Mouse (Mus musculus) limb, embryonic 13.5 days (tissue): ENCODE results near the gene Cdh24. TPM values are rescaled to one million over a fixed set of nuclear protein-coding genes. Genes with fewer than 3 reads are reported as not detected.

ENCODE experiments used
- ATAC-seq: fragments of 200-750 bp; cut with Nextera tagmentation; 2 replicates; pipeline ENCODE4 v1.8.0; 2017; ENCODE audit warnings: low read depth, moderate number of reproducible peaks, moderate TSS enrichment; ENCODE audit not compliant: low FRiP score
- H3K27ac ChIP-seq: fragments of 300-500 bp; sonication (generic); 2 replicates; pipeline ENCODE4 v1.5.1; 2015; ENCODE audit warnings: inconsistent platforms, mild to moderate bottlenecking, moderate library complexity
- H3K27me3 ChIP-seq: fragments of 300-500 bp; sonication (generic); 2 replicates; pipeline ENCODE4 v1.6.1; 2015; ENCODE audit warnings: mild to moderate bottlenecking, inconsistent platforms
- H3K36me3 ChIP-seq: fragments of 300-500 bp; sonication (generic); 2 replicates; pipeline ENCODE4 v1.6.1; 2015; ENCODE audit warnings: inconsistent platforms, mild to moderate bottlenecking, moderate library complexity
- H3K4me1 ChIP-seq: fragments of 300-500 bp; sonication (generic); 2 replicates; pipeline ENCODE4 v1.6.1; 2015; ENCODE audit warnings: inconsistent platforms
- H3K4me2 ChIP-seq: fragments of 300-500 bp; sonication (generic); replicated peaks from 2 replicates; pipeline ENCODE4 v1.6.1; 2015; ENCODE audit warnings: inconsistent platforms, mild to moderate bottlenecking, moderate library complexity
- H3K4me3 ChIP-seq: fragments of 300-500 bp; sonication (generic); 2 replicates; pipeline ENCODE4 v1.5.1; 2015; ENCODE audit warnings: moderate library complexity, mild to moderate bottlenecking, inconsistent platforms
- H3K9ac ChIP-seq: fragments of 300-500 bp; sonication (generic); 2 replicates; pipeline ENCODE4 v1.6.1; 2015; ENCODE audit warnings: mild to moderate bottlenecking, inconsistent platforms
- H3K9me3 ChIP-seq: fragments of 300-500 bp; sonication (generic); 2 replicates; pipeline ENCODE4 v1.6.1; 2016; ENCODE audit warnings: inconsistent platforms
- WGBS: fragments of 180-500 bp; shearing (Covaris S2); methylation state at CpG from one replicate; pipeline ENCODE4 v1.1.7; 2015; 5-methylcytosine and 5-hydroxymethylcytosine counted together
- microRNA counts: library from miRNA; unstranded; fragments of <30 nt; microRNA quantifications from one replicate; lab custom pipeline; 2016
- microRNA-seq: library from miRNA; unstranded; fragments of <30 nt; microRNA quantifications from one replicate; pipeline ENCODE4, GENCODE M21; 2016
- polyA plus RNA-seq: library from polyadenylated mRNA; unstranded; fragments of >200 nt; fragmentation: Nextera tagmentation; extraction: Ambion mirVana; gene quantifications from 2 replicates; pipeline ENCODE4 v1.2.1, GENCODE M21; 2015

The Cdh24 gene
- polyA plus RNA-seq, 1 experiment from 2014 or later = 8.2 TPM

DNA sequence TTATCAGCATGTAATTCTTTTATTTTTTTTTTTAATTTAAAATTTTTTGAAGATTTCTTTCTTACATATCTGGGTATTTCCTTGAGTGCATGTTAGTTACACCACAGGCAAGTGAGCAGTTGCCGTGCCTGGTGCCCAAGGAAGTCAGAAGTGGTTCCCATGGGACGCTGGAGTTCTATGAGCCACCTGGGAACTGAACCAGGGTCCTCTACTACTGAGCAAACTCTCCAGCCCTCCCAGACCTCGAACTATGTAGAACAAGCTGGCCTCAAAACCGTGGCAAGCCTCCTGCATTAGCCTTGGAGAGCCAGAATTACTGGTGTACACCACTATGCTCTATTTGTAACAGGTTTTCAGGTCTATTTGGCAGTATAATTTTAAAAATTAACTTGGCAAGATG, 38.6 kb downstream of the Cdh24 start:
- Histone ChIP-seq H3K4me1 (peaks cover 17% of the 10 kb centered on the region), H3K36me3 (peaks cover 13% of the 10 kb centered on the region), H3K27ac (peak overlapping the region; percentile 94), H3K4me3 (peak overlapping the region; percentile 65), H3K9ac (peak overlapping the region; percentile 83), H3K9me3 (no peaks in the 10 kb centered on the region), H3K27me3 (no peaks in the 10 kb centered on the region), H3K4me2 (peak overlapping the region; percentile 57)
- ATAC-seq = no peak
- 38% methylated on average over 4 of the region's 4 CpGs for WGBS

- no peak for ATAC-seq
- 66% methylated on average over 2 of the region's 2 CpGs for WGBS
- no peaks in the 10 kb centered on the region for H3K27me3 ChIP-seq
Observed at GRCm38 (mm10) chr14:54601601-54602000, 39.6 kb downstream of the Cdh24 start.

DNA sequence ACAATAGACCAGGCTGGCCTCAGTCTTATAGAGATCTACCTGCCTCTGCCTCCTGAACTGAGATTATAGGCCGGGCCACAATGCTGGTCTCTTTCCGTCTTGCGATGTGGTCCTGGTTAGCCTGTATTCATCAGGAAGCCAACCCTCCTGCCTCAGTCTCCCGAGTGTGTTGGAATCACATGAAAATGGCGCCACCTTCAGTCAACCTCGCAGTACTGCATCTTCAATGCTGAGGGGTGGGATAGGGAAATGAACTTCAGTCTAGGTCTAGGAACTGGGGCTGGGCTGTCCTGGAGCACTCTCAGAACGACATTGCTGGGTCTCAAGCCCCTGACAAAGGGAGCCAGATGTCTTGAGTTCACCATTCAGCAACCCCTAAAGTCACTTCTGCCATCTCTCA, 44.1 kb downstream of the Cdh24 start:
- 74% methylated on average over 7 of the region's 7 CpGs for WGBS
- H3K9ac ChIP-seq = no peak overlapping the region
- H3K36me3 ChIP-seq = peaks cover 38% of the 10 kb centered on the region
- peaks cover 10% of the 10 kb centered on the region for H3K4me1 ChIP-seq
- no peak overlapping the region for H3K4me2 ChIP-seq
- H3K27me3 ChIP-seq = no peaks in the 10 kb centered on the region
- no peak overlapping the region for H3K4me3 ChIP-seq
- no peaks in the 10 kb centered on the region for H3K9me3 ChIP-seq
- no peak for ATAC-seq
- no peak overlapping the region for H3K27ac ChIP-seq

More at GRCm38 (mm10) chr14:54601601-54602000, 39.6 kb downstream of the Cdh24 start:
- Histone ChIP-seq H3K36me3 (peaks cover 18% of the 10 kb centered on the region), H3K27ac (no peak overlapping the region), H3K4me1 (peaks cover 17% of the 10 kb centered on the region), H3K4me2 (no peak overlapping the region), H3K9ac (no peak overlapping the region), H3K9me3 (no peaks in the 10 kb centered on the region), H3K4me3 (no peak overlapping the region)

DNA sequence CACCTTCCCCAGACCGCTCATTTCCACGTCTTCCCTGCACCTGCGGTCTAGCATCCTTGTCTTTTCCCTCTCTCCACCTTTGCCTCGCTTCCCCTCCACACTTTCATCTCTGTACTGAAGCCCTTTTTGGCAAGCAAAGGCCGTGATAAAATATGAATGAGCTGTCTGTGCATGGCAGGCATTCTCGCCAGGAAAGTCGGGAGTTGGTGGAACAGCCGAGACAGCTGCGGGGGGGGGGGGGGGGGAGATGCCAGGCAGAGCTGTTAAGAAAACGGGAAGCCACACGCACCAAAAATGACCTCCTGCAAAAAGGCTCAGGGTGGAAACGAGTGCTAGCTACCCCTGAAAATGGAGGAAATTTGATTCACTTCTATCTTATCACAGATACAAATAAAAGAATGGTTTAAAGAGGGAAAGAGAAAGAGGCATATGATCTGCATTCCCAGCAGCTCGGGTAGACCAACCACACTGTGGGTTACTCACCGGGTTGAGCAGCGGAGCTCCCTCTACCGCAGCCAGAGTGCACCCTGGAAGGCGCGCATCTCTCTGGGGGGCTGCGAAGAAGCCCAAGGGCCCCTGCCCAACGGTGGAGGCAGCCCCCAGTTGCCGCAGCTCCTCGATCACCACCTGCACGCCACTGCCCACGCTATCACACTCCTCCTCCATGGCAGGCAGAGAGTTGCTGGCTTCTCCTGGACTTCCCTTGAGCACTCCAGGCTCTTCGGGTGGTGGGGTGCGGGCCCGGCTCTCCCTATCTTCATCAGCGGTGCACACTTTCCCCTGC, 46.3 kb downstream of the Cdh24 start:
- Histone ChIP-seq H3K27me3 (no peaks in the 10 kb centered on the region), H3K36me3 (peaks cover 49% of the 10 kb centered on the region), H3K9me3 (no peaks in the 10 kb centered on the region), H3K9ac (no peak overlapping the region), H3K4me3 (no peak overlapping the region), H3K27ac (no peak overlapping the region), H3K4me1 (peaks cover 10% of the 10 kb centered on the region), H3K4me2 (no peak overlapping the region; the same call in 1 of the 2 replicates)
- WGBS = 70% methylated on average over 28 of the region's 28 CpGs
- ATAC-seq = no peak

- WGBS = 95% methylated on average over 3 of the region's 3 CpGs
- no peak overlapping the region for H3K4me3 ChIP-seq
- H3K27ac ChIP-seq = no peak overlapping the region
- H3K9ac ChIP-seq = no peak overlapping the region
- peaks cover 41% of the 10 kb centered on the region for H3K36me3 ChIP-seq
- ATAC-seq = no peak
- no peaks in the 10 kb centered on the region for H3K9me3 ChIP-seq
- H3K27me3 ChIP-seq = no peaks in the 10 kb centered on the region
- H3K4me2 ChIP-seq = no peak overlapping the region
- peaks cover 10% of the 10 kb centered on the region for H3K4me1 ChIP-seq
Observed at GRCm38 (mm10) chr14:54594055-54594454, 47.1 kb downstream of the Cdh24 start.

DNA sequence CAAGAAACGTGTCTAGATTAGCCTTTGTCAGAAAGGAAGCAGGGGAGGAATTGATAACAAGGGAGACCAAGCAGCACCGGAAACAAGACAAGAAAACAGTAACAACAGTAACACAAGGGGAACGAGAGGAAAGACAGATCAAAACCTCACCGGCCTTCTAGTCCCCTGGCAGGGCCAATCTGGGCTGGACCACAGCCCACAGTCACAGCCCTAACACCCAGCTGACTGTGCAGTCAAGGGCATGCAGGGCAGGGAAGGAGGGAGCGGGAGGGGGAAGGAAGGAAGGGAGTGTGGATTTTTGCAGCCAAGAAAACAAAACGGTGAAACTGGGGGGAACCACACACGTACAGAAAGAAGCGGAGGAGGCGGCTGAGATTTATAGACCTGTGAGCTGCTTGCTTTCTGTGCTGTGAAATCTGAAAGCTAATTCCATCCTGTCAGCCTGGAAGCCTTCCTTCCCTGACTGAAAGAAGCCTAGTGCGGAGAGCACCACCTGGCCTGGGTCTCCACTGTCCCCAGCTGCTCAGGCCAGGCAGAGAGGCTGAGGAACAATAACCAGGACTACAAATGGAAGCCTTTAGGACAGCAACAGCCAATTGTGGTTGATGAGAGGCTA, 48.7 kb downstream of the Cdh24 start:
- H3K9ac ChIP-seq = peak overlapping the region; percentile 36; the same call in 1 of the 2 replicates
- no peaks in the 10 kb centered on the region for H3K9me3 ChIP-seq
- no peak overlapping the region; the same call in 1 of the 2 replicates for H3K27ac ChIP-seq
- WGBS = 54% methylated on average over 10 of the region's 10 CpGs
- peaks cover 10% of the 10 kb centered on the region for H3K4me1 ChIP-seq
- no peak overlapping the region for H3K4me3 ChIP-seq
- H3K36me3 ChIP-seq = peaks cover 37% of the 10 kb centered on the region
- H3K27me3 ChIP-seq = no peaks in the 10 kb centered on the region
- no peak for ATAC-seq
- H3K4me2 ChIP-seq = no peak overlapping the region

DNA sequence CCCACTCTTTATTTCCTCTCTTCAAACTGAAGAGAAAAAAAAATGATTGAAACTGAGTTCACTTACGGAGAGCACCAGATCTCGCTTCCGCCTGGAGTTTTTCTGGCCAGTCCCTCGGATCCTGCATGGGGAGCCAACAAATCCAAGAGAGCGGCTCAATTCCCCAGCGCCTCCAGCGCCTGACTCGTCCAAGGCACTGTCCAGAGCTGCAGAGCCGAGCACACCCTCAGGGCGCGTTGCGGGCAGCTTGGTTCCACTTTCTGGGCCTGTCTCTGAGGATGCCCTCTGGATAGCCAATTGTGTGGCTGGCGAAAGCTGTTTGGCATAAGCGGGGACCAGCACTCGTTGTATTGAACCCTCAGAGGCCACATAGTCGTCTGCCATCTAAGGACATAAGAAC, 50.1 kb downstream of the Cdh24 start:
- H3K27ac ChIP-seq = no peak overlapping the region
- no peak overlapping the region for H3K9ac ChIP-seq
- H3K4me1 ChIP-seq = peaks cover 10% of the 10 kb centered on the region
- no peaks in the 10 kb centered on the region for H3K9me3 ChIP-seq
- ATAC-seq = no peak
- H3K36me3 ChIP-seq = peaks cover 36% of the 10 kb centered on the region
- WGBS = 89% methylated on average over 16 of the region's 16 CpGs
- H3K27me3 ChIP-seq = no peaks in the 10 kb centered on the region
- no peak overlapping the region for H3K4me2 ChIP-seq
- no peak overlapping the region for H3K4me3 ChIP-seq

GRCm38 (mm10) chr14:54583681-54584338, 57.4 kb downstream of the Cdh24 start:
- Histone ChIP-seq H3K4me3 (no peak overlapping the region), H3K36me3 (peaks cover 30% of the 10 kb centered on the region), H3K27ac (no peak overlapping the region), H3K9me3 (no peaks in the 10 kb centered on the region), H3K4me1 (0 out of 2 replicates have a peak, but pooled peaks cover under 1% of the 10 kb centered on the region), H3K9ac (no peak overlapping the region), H3K4me2 (no peak overlapping the region), H3K27me3 (no peaks in the 10 kb centered on the region)
- 50% methylated on average over 7 of the region's 7 CpGs for WGBS
- ATAC-seq = peak; percentile 28; the same call in 1 of the 2 replicates

DNA sequence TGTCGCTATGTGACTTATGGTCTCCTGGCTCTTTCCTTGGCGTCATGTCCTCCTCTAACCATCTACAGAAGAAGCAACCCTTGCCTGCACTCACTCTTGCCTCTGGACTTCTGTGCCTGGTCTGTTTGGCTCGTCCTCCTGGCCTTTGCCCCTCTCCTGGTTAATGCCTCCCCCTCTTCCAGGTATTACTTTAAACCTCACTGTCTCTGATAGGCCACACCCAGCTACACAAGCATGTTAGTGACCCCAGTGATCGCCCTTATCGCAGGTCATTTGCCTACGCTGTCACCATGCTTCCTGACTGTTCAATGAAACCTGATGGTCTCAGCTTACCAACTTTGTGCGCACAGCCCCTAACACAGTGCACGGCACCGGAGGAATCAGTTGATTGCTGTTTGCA, 58.6 kb downstream of the Cdh24 start:
- Histone ChIP-seq H3K9me3 (no peaks in the 10 kb centered on the region), H3K4me2 (no peak overlapping the region), H3K36me3 (peaks cover 30% of the 10 kb centered on the region), H3K27ac (no peak overlapping the region), H3K4me3 (no peak overlapping the region), H3K4me1 (peaks cover 7% of the 10 kb centered on the region; the same call in 1 of the 2 replicates), H3K27me3 (no peaks in the 10 kb centered on the region), H3K9ac (no peak overlapping the region)
- ATAC-seq = no peak
- WGBS = 89% methylated on average over 9 of the region's 9 CpGs

MicroRNAs encoded within 50 kb of the gene (microRNA counts, 519-probe panel; counts per million panel counts)
- not detected for microRNA mmu-miR-686 (lab: Ali Mortazavi, UCI)

Small RNA genes within 50 kb of the gene (microRNA-seq; reads per million reads assigned to microRNA genes)
- gene Mir686 = not detected
- gene Mir6948 = 0.52 reads per million

Other genes with a start within 250 kb of the Cdh24 start
- 5.1 and 6.1 TPM in 2 replicates for gene Slc7a7, start 223.6 kb downstream of the Cdh24 start, polyA plus RNA-seq
- 224 and 233 TPM in 2 replicates for gene Mrpl52, start 214.5 kb downstream of the Cdh24 start, polyA plus RNA-seq
- gene Mmp14, start 209.8 kb downstream of the Cdh24 start, polyA plus RNA-seq = 198 and 204 TPM in 2 replicates
- gene Lrp10, start 177.2 kb downstream of the Cdh24 start, polyA plus RNA-seq = 31.0 and 34.4 TPM in 2 replicates
- 2.8 and 3.2 TPM in 2 replicates for gene Rem2, start 165.3 kb downstream of the Cdh24 start, polyA plus RNA-seq
- gene Prmt5, start 123.8 kb downstream of the Cdh24 start, polyA plus RNA-seq = 86.1 and 93.1 TPM in 2 replicates
- 51.0 and 52.3 TPM in 2 replicates for gene Haus4, start 86.7 kb downstream of the Cdh24 start, polyA plus RNA-seq
- 48.8 and 54.4 TPM in 2 replicates for gene Ajuba, start 63.8 kb downstream of the Cdh24 start, polyA plus RNA-seq
- 7.6 and 8.0 TPM in 2 replicates for gene 4931414P19Rik, start 35.4 kb downstream of the Cdh24 start, polyA plus RNA-seq
- gene Psmb5, start 23.3 kb downstream of the Cdh24 start, polyA plus RNA-seq = 394 and 410 TPM in 2 replicates
- gene Psmb11, start 19.9 kb downstream of the Cdh24 start, polyA plus RNA-seq = 0.11 TPM in 1 of 2 replicates, not detected in the other
- gene Gm17606, start 412 bp downstream of the Cdh24 start, polyA plus RNA-seq = not detected in 2 replicates
- 96.6 and 98.0 TPM in 2 replicates for gene 1700123O20Rik, start 44.9 kb upstream of the Cdh24 start, polyA plus RNA-seq
- 166 and 167 TPM in 2 replicates for gene Acin1, start 45.6 kb upstream of the Cdh24 start, polyA plus RNA-seq
- gene Gm29776, start 57.5 kb upstream of the Cdh24 start, polyA plus RNA-seq = 0.31 and 0.33 TPM in 2 replicates
- gene Cebpe, start 70.8 kb upstream of the Cdh24 start, polyA plus RNA-seq = not detected in 2 replicates
- 1.7 and 2.3 TPM in 2 replicates for gene Slc7a8, start 140.6 kb upstream of the Cdh24 start, polyA plus RNA-seq
- not detected in 2 replicates for gene Rnf212b, start 172.8 kb upstream of the Cdh24 start, polyA plus RNA-seq
- 8.9 and 12.7 TPM in 2 replicates for gene Homez, start 229.6 kb upstream of the Cdh24 start, polyA plus RNA-seq
- 0.60 and 1.6 TPM in 2 replicates for gene Ppp1r3e, start 236.2 kb upstream of the Cdh24 start, polyA plus RNA-seq
- gene Bcl2l2, start 242.0 kb upstream of the Cdh24 start, polyA plus RNA-seq = 4.0 and 4.4 TPM in 2 replicates
- 0.13 and 0.42 TPM in 2 replicates for gene Gm20521, start 242.1 kb upstream of the Cdh24 start, polyA plus RNA-seq